Mouse (Mus musculus) cerebellum, postnatal 10 days (tissue): ENCODE results near the gene H2al1a.
A peak's percentile ranks its signal among the peaks of the same experiment; 100 is the strongest.
"Not testable (repeated sequence)": the region's sequence is repeated elsewhere in the genome, so short reads cannot be mapped to it uniquely, and the experiment has no call there.

Source experiments
- DNase-seq, 2 experiments: peaks; one replicate each; pipeline ENCODE4 v3.0.0; 2021; ENCODE audit warnings: mixed read lengths in 2 of 2

H2al1a gene

DNA sequence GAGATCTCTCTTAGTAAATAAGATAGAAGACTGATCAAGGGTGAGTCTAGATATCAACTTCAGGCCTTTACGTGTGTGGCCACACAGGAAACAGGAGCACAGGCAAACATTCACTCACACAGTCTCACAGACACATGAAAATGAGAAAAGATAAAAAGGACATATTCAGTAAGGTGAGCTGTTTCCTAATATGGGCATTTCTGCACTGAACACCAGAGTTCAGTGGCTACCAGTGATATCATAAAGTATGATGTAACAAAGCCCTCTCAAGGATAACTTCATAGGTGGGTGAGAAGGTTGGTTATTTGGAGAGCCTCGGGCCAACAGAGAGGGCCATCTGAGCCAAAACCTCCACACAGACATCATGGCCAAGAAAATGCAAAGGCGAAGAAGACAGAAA is at the start of gene H2al1a:
Gene H2al1a, plus strand, starts transcription at position 301 of the 400 bp plus-strand sequence.
- not testable (repeated sequence) for DNase-seq

DNA sequence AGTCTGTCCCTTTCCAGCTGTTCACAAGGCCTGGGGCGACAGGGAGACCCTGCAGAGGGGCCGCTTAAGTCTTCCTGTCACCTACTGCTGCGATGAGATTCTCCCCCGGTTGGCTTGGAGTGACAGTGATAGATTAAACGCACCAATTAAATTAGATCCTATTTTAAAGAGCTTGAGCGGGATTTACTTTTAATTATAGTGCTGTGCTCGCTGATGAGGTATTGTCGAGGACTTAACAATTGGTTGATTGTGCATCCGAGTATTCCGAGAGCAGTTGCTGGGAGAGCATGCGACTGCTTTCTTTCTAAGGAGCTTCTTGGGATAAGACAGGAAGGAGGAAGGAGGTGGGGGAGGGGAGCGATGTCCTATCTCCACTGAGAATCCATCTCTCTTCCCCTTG is 48.9 kb upstream of the H2al1a start:
- DNase-seq = no peak

DNA sequence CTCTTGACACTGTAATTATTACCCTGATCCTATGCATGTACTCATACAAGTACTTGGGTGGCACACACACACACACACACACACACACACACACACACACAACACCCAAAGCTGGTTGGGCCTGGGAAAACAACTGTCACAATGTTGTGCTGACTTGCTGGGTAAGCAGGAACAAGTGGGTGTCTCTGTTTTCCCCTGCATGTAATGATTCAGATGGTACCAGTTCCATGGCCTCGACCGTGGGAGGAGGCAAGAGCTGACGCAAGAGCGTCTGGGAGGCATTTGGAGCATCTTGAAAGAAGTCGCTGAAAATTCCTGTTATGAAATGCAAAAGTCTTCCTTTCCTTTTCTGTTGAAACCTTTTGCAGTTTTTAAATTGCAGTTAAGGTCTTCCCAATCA is 45.0 kb upstream of the H2al1a start:
- DNase-seq = no peak

GRCm38 (mm10) chrX:11254521-11255207 is 44.4 kb upstream of the H2al1a start:
- DNase-seq = no peak

DNA sequence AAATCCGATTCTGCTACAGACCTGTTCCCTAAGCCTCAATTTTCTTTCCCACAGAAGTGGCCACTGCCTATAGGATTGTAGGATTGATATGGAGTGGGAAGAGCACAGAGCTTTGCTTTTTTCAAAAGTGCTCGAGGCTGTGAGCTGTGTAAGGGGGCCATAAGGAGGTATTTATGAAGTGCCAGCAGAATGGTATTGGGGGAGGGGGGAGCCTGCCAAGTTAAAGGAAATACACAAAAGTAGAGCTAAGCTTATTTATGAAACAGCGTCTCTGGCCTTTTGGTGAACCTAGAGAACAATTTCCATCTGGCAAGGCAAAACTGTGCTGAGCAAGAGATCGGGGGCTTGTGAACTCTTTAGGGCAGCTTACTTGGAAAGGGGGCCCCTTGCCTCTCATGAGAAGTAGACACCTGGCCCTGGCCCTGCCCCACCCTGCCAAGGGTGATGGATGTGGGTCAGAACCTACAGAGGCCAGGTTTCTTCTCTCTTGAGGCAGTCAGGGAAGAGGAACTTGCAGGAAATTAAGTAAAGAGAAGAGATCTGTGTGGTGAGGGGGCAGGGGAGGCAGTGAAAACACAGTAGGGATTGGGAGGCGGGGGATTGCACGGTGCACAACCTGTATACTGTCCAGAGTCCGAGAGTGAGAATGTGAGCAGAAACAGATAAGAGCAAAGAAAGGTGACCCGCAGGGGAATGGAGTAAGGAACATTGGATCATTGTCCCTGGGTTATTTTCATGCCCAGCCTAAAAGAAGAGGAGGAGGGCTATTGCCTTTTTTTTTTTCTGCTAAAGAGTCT is 43.3 kb upstream of the H2al1a start:
- no peak for DNase-seq

- no peak for DNase-seq
Measured at GRCm38 (mm10) chrX:11264918-11265317, 34.1 kb upstream of the H2al1a start.

GRCm38 (mm10) chrX:11267791-11268190 is 31.3 kb upstream of the H2al1a start:
- DNase-seq = no peak

GRCm38 (mm10) chrX:11269074-11269473 is 30.0 kb upstream of the H2al1a start:
- peak; percentile 75 to 82 for DNase-seq

GRCm38 (mm10) chrX:11273190-11273589 is 25.9 kb upstream of the H2al1a start:
- no peak for DNase-seq

DNA sequence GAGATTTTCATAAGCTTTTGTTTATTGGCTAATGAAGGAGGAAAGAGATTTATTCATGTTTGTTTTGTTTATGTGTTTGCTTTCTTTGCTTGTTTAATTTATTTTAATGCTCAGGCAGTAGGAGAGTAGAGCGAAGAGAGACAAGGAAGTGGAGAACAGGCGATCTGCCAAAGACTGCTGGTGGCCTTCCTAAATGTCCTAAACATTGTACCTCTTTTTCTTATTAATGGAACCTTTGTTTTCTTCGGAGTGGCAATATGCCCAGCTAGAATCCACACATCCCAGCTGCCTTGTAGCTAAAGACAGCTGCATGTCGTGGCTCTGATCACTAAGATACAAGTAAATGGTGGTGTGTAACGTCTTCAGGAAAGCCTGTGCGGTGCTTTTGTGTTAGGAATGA is 22.0 kb upstream of the H2al1a start:
- no peak for DNase-seq

- DNase-seq = no peak
Measured at GRCm38 (mm10) chrX:11280741-11281140, 18.3 kb upstream of the H2al1a start.

- DNase-seq = peak; percentile 22 to 24
Measured at GRCm38 (mm10) chrX:11288306-11288882, 10.7 kb upstream of the H2al1a start.

- no peak for DNase-seq
Measured at GRCm38 (mm10) chrX:11289244-11289643, 9.8 kb upstream of the H2al1a start.

DNA sequence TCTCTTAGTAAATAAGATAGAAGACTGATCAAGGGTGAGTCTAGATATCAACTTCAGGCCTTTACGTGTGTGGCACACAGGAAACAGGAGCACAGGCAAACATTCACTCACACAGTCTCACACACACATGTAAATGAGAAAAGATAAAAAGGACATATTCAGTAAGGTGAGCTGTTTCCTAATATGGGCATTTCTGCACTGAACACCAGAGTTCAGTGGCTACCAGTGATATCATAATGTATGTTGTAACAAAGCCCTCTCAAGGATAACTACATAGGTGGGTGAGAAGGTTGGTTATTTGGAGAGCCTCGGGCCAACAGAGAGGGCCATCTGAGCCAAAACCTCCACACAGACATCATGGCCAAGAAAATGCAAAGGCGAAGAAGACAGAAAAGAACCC is 3.1 kb downstream of the H2al1a start, which contains the start of gene H2al1b:
Gene H2al1b, plus strand, starts transcription at position 301 of the 400 bp plus-strand sequence.
- not testable (repeated sequence) for DNase-seq

DNA sequence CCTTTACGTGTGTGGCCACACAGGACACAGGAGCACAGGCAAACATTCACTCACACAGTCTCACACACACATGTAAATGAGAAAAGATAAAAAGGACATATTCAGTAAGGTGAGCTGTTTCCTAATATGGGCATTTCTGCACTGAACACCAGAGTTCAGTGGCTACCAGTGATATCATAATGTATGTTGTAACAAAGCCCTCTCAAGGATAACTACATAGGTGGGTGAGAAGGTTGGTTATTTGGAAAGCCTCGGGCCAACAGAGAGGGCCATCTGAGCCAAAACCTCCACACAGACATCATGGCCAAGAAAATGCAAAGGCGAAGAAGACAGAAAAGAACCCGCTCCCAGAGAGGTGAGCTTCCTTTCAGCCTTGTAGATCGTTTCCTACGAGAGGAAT is 6.3 kb downstream of the H2al1a start, which contains the start of gene H2al1c:
Gene H2al1c, plus strand, starts transcription at position 301 of the 400 bp plus-strand sequence.
- not testable (repeated sequence) for DNase-seq

DNA sequence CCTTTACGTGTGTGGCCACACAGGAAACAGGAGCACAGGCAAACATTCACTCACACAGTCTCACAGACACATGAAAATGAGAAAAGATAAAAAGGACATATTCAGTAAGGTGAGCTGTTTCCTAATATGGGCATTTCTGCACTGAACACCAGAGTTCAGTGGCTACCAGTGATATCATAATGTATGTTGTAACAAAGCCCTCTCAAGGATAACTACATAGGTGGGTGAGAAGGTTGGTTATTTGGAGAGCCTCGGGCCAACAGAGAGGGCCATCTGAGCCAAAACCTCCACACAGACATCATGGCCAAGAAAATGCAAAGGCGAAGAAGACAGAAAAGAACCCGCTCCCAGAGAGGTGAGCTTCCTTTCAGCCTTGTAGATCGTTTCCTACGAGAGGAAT is 9.5 kb downstream of the H2al1a start, which contains the start of gene H2al1d:
Gene H2al1d, plus strand, starts transcription at position 301 of the 400 bp plus-strand sequence.
- not testable (repeated sequence) for DNase-seq

DNA sequence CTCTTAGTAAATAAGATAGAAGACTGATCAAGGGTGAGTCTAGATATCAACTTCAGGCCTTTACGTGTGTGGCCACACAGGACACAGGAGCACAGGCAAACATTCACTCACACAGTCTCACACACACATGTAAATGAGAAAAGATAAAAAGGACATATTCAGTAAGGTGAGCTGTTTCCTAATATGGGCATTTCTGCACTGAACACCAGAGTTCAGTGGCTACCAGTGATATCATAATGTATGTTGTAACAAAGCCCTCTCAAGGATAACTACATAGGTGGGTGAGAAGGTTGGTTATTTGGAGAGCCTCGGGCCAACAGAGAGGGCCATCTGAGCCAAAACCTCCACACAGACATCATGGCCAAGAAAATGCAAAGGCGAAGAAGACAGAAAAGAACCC is 12.6 kb downstream of the H2al1a start, which contains the start of gene H2al1e:
Gene H2al1e, plus strand, starts transcription at position 301 of the 400 bp plus-strand sequence.
- not testable (repeated sequence) for DNase-seq

GRCm38 (mm10) chrX:11314858-11315257 is 15.8 kb downstream of the H2al1a start, which contains the start of gene H2al1f:
Gene H2al1f (plus strand): TSS chrX:11315158.
- DNase-seq = not testable (repeated sequence)

DNA sequence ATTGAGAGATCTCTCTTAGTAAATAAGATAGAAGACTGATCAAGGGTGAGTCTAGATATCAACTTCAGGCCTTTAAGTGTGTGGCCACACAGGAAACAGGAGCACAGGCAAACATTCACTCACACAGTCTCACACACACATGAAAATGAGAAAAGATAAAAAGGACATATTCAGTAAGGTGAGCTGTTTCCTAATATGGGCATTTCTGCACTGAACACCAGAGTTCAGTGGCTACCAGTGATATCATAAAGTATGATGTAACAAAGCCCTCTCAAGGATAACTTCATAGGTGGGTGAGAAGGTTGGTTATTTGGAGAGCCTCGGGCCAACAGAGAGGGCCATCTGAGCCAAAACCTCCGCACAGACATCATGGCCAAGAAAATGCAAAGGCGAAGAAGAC is 18.9 kb downstream of the H2al1a start, which contains the start of gene H2al1g:
Gene H2al1g, plus strand, starts transcription at position 301 of the 400 bp plus-strand sequence.
- not testable (repeated sequence) for DNase-seq

- DNase-seq = not testable (repeated sequence)
Measured at GRCm38 (mm10) chrX:11321192-11321591, 22.1 kb downstream of the H2al1a start, which contains the start of gene H2al1h. Gene H2al1h (plus strand): TSS chrX:11321492.

DNA sequence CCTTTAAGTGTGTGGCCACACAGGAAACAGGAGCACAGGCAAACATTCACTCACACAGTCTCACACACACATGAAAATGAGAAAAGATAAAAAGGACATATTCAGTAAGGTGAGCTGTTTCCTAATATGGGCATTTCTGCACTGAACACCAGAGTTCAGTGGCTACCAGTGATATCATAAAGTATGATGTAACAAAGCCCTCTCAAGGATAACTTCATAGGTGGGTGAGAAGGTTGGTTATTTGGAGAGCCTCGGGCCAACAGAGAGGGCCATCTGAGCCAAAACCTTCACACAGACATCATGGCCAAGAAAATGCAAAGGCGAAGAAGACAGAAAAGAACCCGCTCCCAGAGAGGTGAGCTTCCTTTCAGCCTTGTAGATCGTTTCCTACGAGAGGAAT is 25.3 kb downstream of the H2al1a start, which contains the start of gene H2al1i:
Gene H2al1i, plus strand, starts transcription at position 301 of the 400 bp plus-strand sequence.
- DNase-seq = not testable (repeated sequence)

DNA sequence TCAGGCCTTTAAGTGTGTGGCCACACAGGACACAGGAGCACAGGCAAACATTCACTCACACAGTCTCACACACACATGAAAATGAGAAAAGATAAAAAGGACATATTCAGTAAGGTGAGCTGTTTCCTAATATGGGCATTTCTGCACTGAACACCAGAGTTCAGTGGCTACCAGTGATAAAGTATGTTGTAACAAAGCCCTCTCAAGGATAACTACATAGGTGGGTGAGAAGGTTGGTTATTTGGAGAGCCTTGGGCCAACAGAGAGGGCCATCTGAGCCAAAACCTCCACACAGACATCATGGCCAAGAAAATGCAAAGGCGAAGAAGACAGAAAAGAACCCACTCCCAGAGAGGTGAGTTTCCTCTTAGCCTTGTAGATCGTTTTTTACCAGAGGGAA is 28.5 kb downstream of the H2al1a start, which contains the start of gene H2al1j:
Gene H2al1j, plus strand, starts transcription at position 301 of the 400 bp plus-strand sequence.
- not testable (repeated sequence) for DNase-seq

DNA sequence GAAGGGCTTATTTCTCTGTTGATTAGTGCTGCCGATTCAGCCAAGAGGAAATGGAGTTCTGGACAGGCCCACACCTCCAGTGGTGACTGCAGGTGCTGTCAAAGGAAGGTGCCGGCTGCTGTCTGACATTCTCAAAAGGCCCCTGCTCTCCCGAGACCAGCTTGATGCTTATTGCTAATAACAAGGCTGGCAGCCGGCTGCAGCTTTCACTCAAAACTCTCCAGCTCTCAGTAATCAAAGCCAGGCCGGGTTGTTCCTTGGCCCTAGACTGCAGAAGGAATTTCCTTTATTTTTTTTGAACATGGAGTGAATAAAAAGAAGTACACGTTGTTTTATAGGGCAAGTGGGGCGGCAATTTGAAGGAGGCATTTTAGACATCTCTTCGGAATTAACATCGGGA is 46.7 kb downstream of the H2al1a start:
- DNase-seq = peak; percentile 29 to 51
